Mouse (Mus musculus): ENCODE results near the gene Golph3. TPM values are rescaled to one million over a fixed set of nuclear protein-coding genes. Genes with fewer than 3 reads are reported as not detected.

The Golph3 gene
- polyA plus RNA-seq, 1 experiment: 81.6 TPM

DNA sequence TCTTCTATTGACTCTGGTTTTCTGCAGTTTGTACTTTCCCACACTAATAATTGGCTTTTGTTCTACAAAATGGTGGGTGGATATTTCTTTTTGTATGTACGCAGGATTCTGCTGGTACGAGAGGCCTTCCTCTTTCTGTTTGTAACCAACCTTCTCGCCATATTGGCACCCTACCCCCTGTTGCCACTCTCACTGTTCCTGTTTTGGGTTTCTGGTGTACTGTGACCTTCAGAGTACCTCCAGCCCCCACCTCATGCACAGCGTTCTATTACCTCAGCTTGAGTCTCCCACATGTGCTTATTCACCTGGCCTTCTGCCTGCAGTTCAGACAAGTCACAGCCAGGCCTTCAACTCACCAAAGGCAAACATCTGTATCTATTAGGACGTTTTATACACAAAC is 28.6 kb downstream of the Golph3 start:
- no peaks in the 10 kb centered on the region for H3K4me1 ChIP-seq (ENCODE audit: control insufficient read depth, insufficient read depth, low read length)
- TF ChIP-seq POLR2A (IDR thresholded peaks at IDR 0.05; ENCODE audit: extremely low read depth, insufficient read depth, low read length) (no peak), CTCF (IDR thresholded peaks at IDR 0.05; ENCODE audit: extremely low read depth, insufficient read depth, low read length) (no peak)
- no peak overlapping the region for H3K4me3 ChIP-seq (ENCODE audit: insufficient read depth, low read length)
- no peak overlapping the region for H3K27ac ChIP-seq (ENCODE audit: insufficient read depth, low read length)

- Histone ChIP-seq H3K4me3 (ENCODE audit: insufficient read depth, low read length) (no peak overlapping the region), H3K27ac (ENCODE audit: insufficient read depth, low read length) (no peak overlapping the region), H3K4me1 (ENCODE audit: control insufficient read depth, insufficient read depth, low read length) (no peaks in the 10 kb centered on the region)
- TF ChIP-seq POLR2A (IDR thresholded peaks at IDR 0.05; ENCODE audit: extremely low read depth, insufficient read depth, low read length) (no peak), CTCF (IDR thresholded peaks at IDR 0.05; ENCODE audit: extremely low read depth, insufficient read depth, low read length) (no peak)
These were observed 30.2 kb downstream of the Golph3 start for GRCm38 (mm10) chr15:12351470-12351869.

- TF ChIP-seq CTCF (IDR thresholded peaks at IDR 0.05; ENCODE audit: extremely low read depth, insufficient read depth, low read length): no peak
- no peak for TF ChIP-seq POLR2A (IDR thresholded peaks at IDR 0.05; ENCODE audit: extremely low read depth, insufficient read depth, low read length)
- Histone ChIP-seq H3K27ac (ENCODE audit: insufficient read depth, low read length) (no peak overlapping the region), H3K4me3 (ENCODE audit: insufficient read depth, low read length) (no peak overlapping the region), H3K4me1 (ENCODE audit: control insufficient read depth, insufficient read depth, low read length) (no peaks in the 10 kb centered on the region)
These were observed 33.1 kb downstream of the Golph3 start for GRCm38 (mm10) chr15:12354281-12354810.

DNA sequence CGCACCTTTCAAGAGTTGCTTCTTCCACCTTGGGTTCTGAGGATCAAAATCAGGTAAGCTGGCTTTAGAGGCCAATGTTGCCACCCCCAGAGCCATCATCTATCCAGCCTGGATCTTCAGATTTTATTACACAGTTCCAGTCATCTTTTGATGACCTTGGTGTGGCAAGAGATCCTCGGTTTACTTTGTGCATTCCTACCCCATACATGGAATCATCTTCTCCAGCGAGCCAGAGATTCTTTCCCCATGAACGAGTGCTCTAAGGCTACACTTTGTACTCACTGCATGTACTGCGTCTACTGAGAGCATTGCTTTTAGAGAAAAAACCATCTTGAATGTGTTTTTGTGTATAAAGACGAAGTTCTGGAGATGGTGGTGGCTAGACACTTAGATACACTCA is 34.0 kb downstream of the Golph3 start:
- H3K4me1 ChIP-seq (ENCODE audit: control insufficient read depth, insufficient read depth, low read length): no peaks in the 10 kb centered on the region
- H3K4me3 ChIP-seq (ENCODE audit: insufficient read depth, low read length): no peak overlapping the region
- no peak for TF ChIP-seq POLR2A (IDR thresholded peaks at IDR 0.05; ENCODE audit: extremely low read depth, insufficient read depth, low read length)
- no peak for TF ChIP-seq CTCF (IDR thresholded peaks at IDR 0.05; ENCODE audit: extremely low read depth, insufficient read depth, low read length)
- H3K27ac ChIP-seq (ENCODE audit: insufficient read depth, low read length): no peak overlapping the region

GRCm38 (mm10) chr15:12355907-12356306 is 34.7 kb downstream of the Golph3 start:
- Histone ChIP-seq H3K27ac (ENCODE audit: insufficient read depth, low read length) (no peak overlapping the region), H3K4me3 (ENCODE audit: insufficient read depth, low read length) (no peak overlapping the region), H3K4me1 (ENCODE audit: control insufficient read depth, insufficient read depth, low read length) (no peaks in the 10 kb centered on the region)
- TF ChIP-seq POLR2A (IDR thresholded peaks at IDR 0.05; ENCODE audit: extremely low read depth, insufficient read depth, low read length): no peak
- no peak for TF ChIP-seq CTCF (IDR thresholded peaks at IDR 0.05; ENCODE audit: extremely low read depth, insufficient read depth, low read length)

DNA sequence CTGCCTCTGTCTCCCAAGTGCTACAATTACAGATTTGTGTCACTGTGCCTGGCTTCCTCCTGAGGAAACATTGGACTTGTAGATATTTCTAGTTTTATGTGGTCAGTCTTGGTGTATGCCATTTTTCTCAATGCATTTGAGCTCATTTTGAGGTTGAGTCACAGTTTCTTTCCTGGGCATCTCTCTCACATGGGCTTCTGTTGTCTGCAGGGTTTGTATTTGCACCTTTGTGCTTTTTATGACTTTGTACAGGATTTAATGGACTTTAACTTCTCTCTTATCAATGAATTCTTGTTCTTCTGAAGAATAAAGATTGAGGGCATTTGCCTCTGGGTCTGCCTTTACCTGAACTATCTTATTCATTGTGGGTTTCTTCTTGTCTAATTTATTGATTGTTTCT is 36.2 kb downstream of the Golph3 start:
- H3K4me3 ChIP-seq (ENCODE audit: insufficient read depth, low read length): no peak overlapping the region
- TF ChIP-seq POLR2A (IDR thresholded peaks at IDR 0.05; ENCODE audit: extremely low read depth, insufficient read depth, low read length) (no peak), CTCF (IDR thresholded peaks at IDR 0.05; ENCODE audit: extremely low read depth, insufficient read depth, low read length) (no peak)
- H3K4me1 ChIP-seq (ENCODE audit: control insufficient read depth, insufficient read depth, low read length): peaks cover 2% of the 10 kb centered on the region
- H3K27ac ChIP-seq (ENCODE audit: insufficient read depth, low read length): no peak overlapping the region

GRCm38 (mm10) chr15:12358384-12358783 is 37.1 kb downstream of the Golph3 start:
- TF ChIP-seq CTCF (IDR thresholded peaks at IDR 0.05; ENCODE audit: extremely low read depth, insufficient read depth, low read length) (no peak), POLR2A (IDR thresholded peaks at IDR 0.05; ENCODE audit: extremely low read depth, insufficient read depth, low read length) (no peak)
- H3K4me3 ChIP-seq (ENCODE audit: insufficient read depth, low read length): no peak overlapping the region

DNA sequence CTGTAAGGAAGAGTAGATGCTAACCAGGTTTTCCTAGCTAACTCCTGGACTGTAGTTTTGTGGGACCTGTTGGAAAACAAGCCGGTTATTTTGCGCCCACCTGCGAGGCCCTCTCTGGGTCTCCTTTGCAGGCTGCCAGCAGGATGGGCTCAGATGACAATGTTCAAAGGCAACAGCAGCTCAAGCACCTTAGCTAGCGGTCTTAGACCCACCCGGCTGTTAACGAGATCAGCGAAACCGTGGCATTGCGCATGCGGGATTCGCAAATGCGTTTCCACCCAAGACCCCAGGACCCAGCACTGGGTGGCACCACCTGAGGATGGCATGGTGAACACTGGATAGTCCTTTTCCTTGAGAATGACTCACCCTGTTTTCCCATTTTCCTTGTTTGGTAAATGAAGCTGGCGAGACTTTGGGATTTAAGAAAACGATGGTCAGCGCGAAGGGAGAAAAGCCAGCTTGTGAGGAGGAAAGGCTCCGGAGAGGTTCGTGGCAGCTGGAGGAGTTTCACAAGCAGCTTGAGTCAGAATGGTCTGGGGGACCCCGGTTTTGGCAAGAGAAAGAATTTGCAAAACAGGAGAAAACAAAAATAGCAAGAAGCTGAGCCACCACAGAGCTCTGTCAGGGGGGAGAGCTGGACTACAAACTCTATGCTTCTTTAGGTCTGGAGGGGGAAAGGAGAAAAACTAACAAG is 39.4 kb downstream of the Golph3 start:
- Histone ChIP-seq H3K4me1 (ENCODE audit: control insufficient read depth, insufficient read depth, low read length) (peaks cover 5% of the 10 kb centered on the region), H3K4me3 (ENCODE audit: insufficient read depth, low read length) (no peak overlapping the region), H3K27ac (ENCODE audit: insufficient read depth, low read length) (no peak overlapping the region)
- TF ChIP-seq CTCF (IDR thresholded peaks at IDR 0.05; ENCODE audit: extremely low read depth, insufficient read depth, low read length): no peak
- no peak for TF ChIP-seq POLR2A (IDR thresholded peaks at IDR 0.05; ENCODE audit: extremely low read depth, insufficient read depth, low read length)

More at GRCm38 (mm10) chr15:12358384-12358783, 37.1 kb downstream of the Golph3 start:
- H3K4me1 ChIP-seq (ENCODE audit: control insufficient read depth, insufficient read depth, low read length): peaks cover 4% of the 10 kb centered on the region
- H3K27ac ChIP-seq (ENCODE audit: insufficient read depth, low read length): no peak overlapping the region

GRCm38 (mm10) chr15:12362001-12362700 is 40.9 kb downstream of the Golph3 start:
- TF ChIP-seq POLR2A (IDR thresholded peaks at IDR 0.05; ENCODE audit: extremely low read depth, insufficient read depth, low read length) (no peak), CTCF (IDR thresholded peaks at IDR 0.05; ENCODE audit: extremely low read depth, insufficient read depth, low read length) (no peak)
- H3K4me1 ChIP-seq (ENCODE audit: control insufficient read depth, insufficient read depth, low read length): peaks cover 7% of the 10 kb centered on the region

GRCm38 (mm10) chr15:12362701-12363040 is 41.4 kb downstream of the Golph3 start:
- H3K4me1 ChIP-seq (ENCODE audit: control insufficient read depth, insufficient read depth, low read length): peaks cover 7% of the 10 kb centered on the region
- H3K27ac ChIP-seq (ENCODE audit: insufficient read depth, low read length): no peak overlapping the region
- H3K4me3 ChIP-seq (ENCODE audit: insufficient read depth, low read length): no peak overlapping the region
- TF ChIP-seq CTCF (IDR thresholded peaks at IDR 0.05; ENCODE audit: extremely low read depth, insufficient read depth, low read length) (no peak), POLR2A (IDR thresholded peaks at IDR 0.05; ENCODE audit: extremely low read depth, insufficient read depth, low read length) (no peak)

More at GRCm38 (mm10) chr15:12362001-12362700, 40.9 kb downstream of the Golph3 start:
- H3K4me3 ChIP-seq (ENCODE audit: insufficient read depth, low read length): no peak overlapping the region
- no peak overlapping the region for H3K27ac ChIP-seq (ENCODE audit: insufficient read depth, low read length)

All from cortical plate, adult 2 months (tissue).